In genomic region chr7:6948061-6948460, GRCm38 (mm10) we compare ENCODE assay signal across 5 mouse cellular contexts. TPM values are rescaled to one million over a fixed set of nuclear protein-coding genes. Genes with fewer than 3 reads are reported as not detected.
"Had no signal": no experiment of that assay in that cellular context is flagged by ENCODE, and none has a peak within 500 bp of the region (broad histone marks: within the 10 kb centered on the region; RNA-seq: fewer than 3 reads in every experiment).

No protein-coding gene starts in this region.

RNA-seq across cellular contexts. Expression of gene Aurkc, which starts 47.0 kb away (rescaled TPM):
- total RNA-seq: layer of hippocampus, adult 2 months; layer of hippocampus, postnatal 25 days; left cerebral cortex, adult 18-20 months; left cerebral cortex, postnatal 25 days; midbrain, postnatal 0 days had no signal
